Comparison of ENCODE assay signal across 7 mouse cellular contexts in genomic region chr6:70805820-70806513, GRCm38 (mm10). TPM values are rescaled to one million over a fixed set of nuclear protein-coding genes. Genes with fewer than 3 reads are reported as not detected.
DNase-seq lines count a peak whose midpoint lies in the region; ATAC-seq and TF ChIP-seq lines count a peak whose summit lies in the region.

No protein-coding gene starts in this region.

- peak; percentile 90 for TF ChIP-seq CTCF in Patski (IDR thresholded peaks at IDR 0.05)
- TF ChIP-seq CTCF in layer of hippocampus, adult 2 months (conservative IDR thresholded peaks at IDR 0.05): peak; percentile 89

- CTCF ChIA-PET in Patski (lab: Charles Lee): interaction anchor here (0.7 to 5.2 kb wide), 3 partner anchors 9 to 75 kb away, joined by 3 to 39 read pairs (median 4); no protein-coding TSS in a partner anchor

- no peak overlapping the region for H3K4me3 ChIP-seq in forebrain, embryonic 15.5 days
- H3K4me3 ChIP-seq in layer of hippocampus, adult 2 months: peak overlapping the region; percentile 1; the same call in 1 of the 2 replicates
- H3K4me3 ChIP-seq in lung, embryonic 16.5 days (ENCODE audit: low read length): no peak overlapping the region

- no peak overlapping the region for H3K27ac ChIP-seq in forebrain, embryonic 15.5 days (replicated peaks)
- no peak overlapping the region for H3K27ac ChIP-seq in layer of hippocampus, adult 2 months
- no peak overlapping the region for H3K27ac ChIP-seq in lung, embryonic 16.5 days (ENCODE audit: low read length)

- H3K9me3 ChIP-seq in forebrain, embryonic 15.5 days: no peaks in the 10 kb centered on the region
- H3K9me3 ChIP-seq in lung, embryonic 16.5 days (ENCODE audit: control insufficient read depth, low read length): no peaks in the 10 kb centered on the region

- no peaks in the 10 kb centered on the region for H3K36me3 ChIP-seq in forebrain, embryonic 15.5 days
- H3K36me3 ChIP-seq in lung, embryonic 16.5 days (ENCODE audit: control insufficient read depth, insufficient read depth, low read length): no peaks in the 10 kb centered on the region

- 0 out of 2 replicates have a peak overlapping the region, but pooled peaks have one; percentile 8 for H3K9ac ChIP-seq in forebrain, embryonic 15.5 days (replicated peaks)
- no peak overlapping the region for H3K9ac ChIP-seq in lung, embryonic 16.5 days (ENCODE audit: low read length)

- peak overlapping the region; percentile 20 for H3K4me2 ChIP-seq in forebrain, embryonic 15.5 days (replicated peaks)
- H3K4me2 ChIP-seq in lung, embryonic 16.5 days (ENCODE audit: low read depth, low read length): peak overlapping the region; percentile 38

- DNase-seq in Patski (ENCODE audit: low read depth, low spot score): no peak
- peak; percentile 72 for DNase-seq in cerebellum, adult 11-12 months
- peak; percentile 69 for DNase-seq in heart, postnatal 4 days
- DNase-seq in layer of hippocampus, adult 2 months (ENCODE audit: low spot score in 2 of 2): peak; percentile 49 to 77
- peak; percentile 94 for DNase-seq in retina, embryonic 14.5 days (ENCODE audit: low spot score)

- POLR2A ChIA-PET in Patski (lab: Charles Lee): no interaction called here

- WGBS in forebrain, embryonic 15.5 days: 9% methylated on average over 13 of the region's 13 CpGs
- WGBS in lung, embryonic 16.5 days: 15% methylated on average over 13 of the region's 13 CpGs

- peaks cover 6% of the 10 kb centered on the region for H3K27me3 ChIP-seq in Patski
- H3K27me3 ChIP-seq in forebrain, embryonic 15.5 days: no peaks in the 10 kb centered on the region
- no peaks in the 10 kb centered on the region for H3K27me3 ChIP-seq in lung, embryonic 16.5 days (ENCODE audit: control insufficient read depth, insufficient read depth, low read depth, low read length)

- in situ Hi-C loops in Patski (cut with MboI; ENCODE audit: low pct_unique_long_range_greater_than_20kb): loop anchor here (10.0 to 25.0 kb wide), 2 partner anchors 606 to 999 kb away; no protein-coding TSS in a partner anchor

- ATAC-seq in Patski: peak; percentile 72
- ATAC-seq in forebrain, embryonic 15.5 days (replicated peaks): peak; percentile 66
- peak; percentile 63 for ATAC-seq in lung, embryonic 16.5 days (ENCODE audit: low read depth)

- peaks cover 7% of the 10 kb centered on the region for H3K4me1 ChIP-seq in forebrain, embryonic 15.5 days
- H3K4me1 ChIP-seq in lung, embryonic 16.5 days (replicated peaks; ENCODE audit: control insufficient read depth, insufficient read depth, low read length): 0 out of 2 replicates have a peak, but pooled peaks cover 6% of the 10 kb centered on the region

RNA-seq across cellular contexts. Expression of gene Rpia, which starts 13.9 kb away (rescaled TPM):
- 13.7 TPM for polyA plus RNA-seq in Patski (2021)
- 3.4 and 3.6 TPM in 2 replicates for polyA plus RNA-seq in forebrain, embryonic 15.5 days (2015; fragmentation: Nextera tagmentation; extraction: Ambion mirVana)
- 1 to 10 TPM; 8.1 to 8.8 TPM for total RNA-seq in heart, postnatal 4 days (2021)
- total RNA-seq in layer of hippocampus, adult 2 months (2021): 10 to 100 TPM; 11.2 to 12.5 TPM
- polyA plus RNA-seq in lung, embryonic 16.5 days (2015; fragmentation: Nextera tagmentation; extraction: Ambion mirVana): 2.2 and 2.7 TPM in 2 replicates

RNA-seq across cellular contexts. Expression of gene Eif2ak3, which starts 38.3 kb away (rescaled TPM):
- polyA plus RNA-seq in Patski (2021): 47.3 TPM
- polyA plus RNA-seq in forebrain, embryonic 15.5 days (2015; fragmentation: Nextera tagmentation; extraction: Ambion mirVana): 15.9 and 16.2 TPM in 2 replicates
- total RNA-seq in heart, postnatal 4 days (2021): 10 to 100 TPM; 12.6 to 13.7 TPM
- 10 to 100 TPM; 19.5 to 21.8 TPM for total RNA-seq in layer of hippocampus, adult 2 months (2021)
- 9.1 and 9.5 TPM in 2 replicates for polyA plus RNA-seq in lung, embryonic 16.5 days (2015; fragmentation: Nextera tagmentation; extraction: Ambion mirVana)
